Mouse (Mus musculus): ENCODE data around the gene Slco4c1.

The Slco4c1 gene

DNA sequence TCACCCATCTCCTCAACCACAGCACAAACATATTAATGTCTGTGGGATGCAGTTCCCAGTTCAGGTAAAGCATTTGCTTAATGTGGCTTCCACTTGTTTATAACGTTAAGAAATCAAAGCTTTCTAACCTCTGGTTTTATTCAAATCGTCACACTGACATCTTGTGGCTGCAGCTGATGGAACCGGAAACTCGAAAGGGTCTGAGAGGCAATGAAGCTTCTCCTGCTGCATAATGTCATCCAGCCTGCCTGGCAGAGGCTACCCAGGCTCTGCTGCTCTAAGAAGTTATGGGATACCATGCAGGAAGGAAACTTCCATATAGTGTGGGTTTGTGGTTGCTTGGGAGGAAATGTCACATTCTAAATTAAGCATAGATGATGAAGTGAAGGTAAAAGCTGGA lies 103.7 kb downstream of the Slco4c1 start:
- DNase-seq = peak; percentile 9

DNA sequence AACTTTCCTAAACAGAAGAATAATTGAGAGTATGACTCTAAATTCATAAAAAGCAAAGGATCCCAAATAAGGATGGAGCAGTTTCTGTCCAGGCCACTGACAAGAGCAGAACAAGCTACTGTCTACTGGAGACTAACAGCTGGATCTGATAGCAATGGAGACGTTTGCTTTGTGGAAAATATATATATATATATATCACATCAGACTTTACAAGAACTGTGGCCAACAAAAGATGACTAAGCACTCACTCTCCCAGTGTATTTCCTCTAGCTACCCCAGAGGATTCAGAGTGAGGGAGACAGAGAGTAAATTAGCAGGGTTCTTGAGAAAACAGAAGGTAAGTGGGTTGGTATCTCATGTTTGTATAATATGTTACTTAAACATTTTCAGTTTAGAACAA lies 105.4 kb downstream of the Slco4c1 start:
- DNase-seq = no peak
